Mouse (Mus musculus): ENCODE measurements at regions not wholly inside any gene's neighbourhood (a gene's known extent, or its start where the extent isn't known, plus 50 kb on each side); places are given as distances from the start of the nearest gene placed in this dataset.

- H3K4me3 ChIP-seq (replicated peaks): no peak overlapping the region
- no peaks in the 10 kb centered on the region for H3K36me3 ChIP-seq (ENCODE audit: control insufficient read depth)
- TF ChIP-seq TAL1 (IDR thresholded peaks at IDR 0.05; ENCODE audit: low read length) (no peak), GATA1 (IDR thresholded peaks at IDR 0.05; ENCODE audit: low read length) (no peak)
- no peaks in the 10 kb centered on the region for H3K27me3 ChIP-seq (ENCODE audit: control insufficient read depth)
- peaks cover 10% of the 10 kb centered on the region for H3K9me3 ChIP-seq (ENCODE audit: control insufficient read depth, low read length)
- no peaks in the 10 kb centered on the region for H3K4me1 ChIP-seq (ENCODE audit: control insufficient read depth)
Measured at GRCm38 (mm10) chr12:110047466-110048250, 231.2 kb upstream of the Dio3 start.

- no peaks in the 10 kb centered on the region for H3K4me1 ChIP-seq (ENCODE audit: control insufficient read depth)
- H3K4me3 ChIP-seq (replicated peaks): no peak overlapping the region
- no peaks in the 10 kb centered on the region for H3K27me3 ChIP-seq (ENCODE audit: control insufficient read depth)
- H3K9me3 ChIP-seq (ENCODE audit: control insufficient read depth, low read length): peaks cover 19% of the 10 kb centered on the region
- TF ChIP-seq GATA1 (IDR thresholded peaks at IDR 0.05; ENCODE audit: low read length) (no peak), TAL1 (IDR thresholded peaks at IDR 0.05; ENCODE audit: low read length) (no peak)
- H3K36me3 ChIP-seq (ENCODE audit: control insufficient read depth): no peaks in the 10 kb centered on the region
Measured at GRCm38 (mm10) chr12:110049154-110049736, 229.6 kb upstream of the Dio3 start.

- peaks cover 32% of the 10 kb centered on the region for H3K9me3 ChIP-seq (ENCODE audit: control insufficient read depth, low read length)
- H3K4me1 ChIP-seq (ENCODE audit: control insufficient read depth): no peaks in the 10 kb centered on the region
- no peak overlapping the region for H3K4me3 ChIP-seq (replicated peaks)
Measured at GRCm38 (mm10) chr12:110059321-110059720, 219.5 kb upstream of the Dio3 start.

GRCm38 (mm10) chr12:110061961-110062360 lies 216.9 kb upstream of the Dio3 start:
- no peak for TF ChIP-seq TAL1 (IDR thresholded peaks at IDR 0.05; ENCODE audit: low read length)
- no peak for TF ChIP-seq GATA1 (IDR thresholded peaks at IDR 0.05; ENCODE audit: low read length)
- Histone ChIP-seq H3K27me3 (ENCODE audit: control insufficient read depth) (no peaks in the 10 kb centered on the region), H3K4me1 (ENCODE audit: control insufficient read depth) (no peaks in the 10 kb centered on the region), H3K9me3 (ENCODE audit: control insufficient read depth, low read length) (peaks cover 37% of the 10 kb centered on the region), H3K4me3 (replicated peaks) (no peak overlapping the region), H3K36me3 (ENCODE audit: control insufficient read depth) (no peaks in the 10 kb centered on the region)

More at GRCm38 (mm10) chr12:110059321-110059720, 219.5 kb upstream of the Dio3 start:
- TF ChIP-seq GATA1 (IDR thresholded peaks at IDR 0.05; ENCODE audit: low read length): no peak
- TF ChIP-seq TAL1 (IDR thresholded peaks at IDR 0.05; ENCODE audit: low read length): no peak
- Histone ChIP-seq H3K27me3 (ENCODE audit: control insufficient read depth) (no peaks in the 10 kb centered on the region), H3K36me3 (ENCODE audit: control insufficient read depth) (no peaks in the 10 kb centered on the region)

- Histone ChIP-seq H3K4me1 (ENCODE audit: control insufficient read depth) (no peaks in the 10 kb centered on the region), H3K36me3 (ENCODE audit: control insufficient read depth) (no peaks in the 10 kb centered on the region), H3K27me3 (ENCODE audit: control insufficient read depth) (no peaks in the 10 kb centered on the region), H3K9me3 (ENCODE audit: control insufficient read depth, low read length) (peaks cover 41% of the 10 kb centered on the region), H3K4me3 (replicated peaks) (no peak overlapping the region)
- no peak for TF ChIP-seq GATA1 (IDR thresholded peaks at IDR 0.05; ENCODE audit: low read length)
- TF ChIP-seq TAL1 (IDR thresholded peaks at IDR 0.05; ENCODE audit: low read length): no peak
Measured at GRCm38 (mm10) chr12:110063013-110063412, 215.9 kb upstream of the Dio3 start.

- Histone ChIP-seq H3K4me1 (ENCODE audit: control insufficient read depth) (no peaks in the 10 kb centered on the region), H3K9me3 (ENCODE audit: control insufficient read depth, low read length) (peaks cover 52% of the 10 kb centered on the region), H3K27me3 (ENCODE audit: control insufficient read depth) (no peaks in the 10 kb centered on the region), H3K36me3 (ENCODE audit: control insufficient read depth) (no peaks in the 10 kb centered on the region), H3K4me3 (replicated peaks) (no peak overlapping the region)
- TF ChIP-seq GATA1 (IDR thresholded peaks at IDR 0.05; ENCODE audit: low read length): no peak
- TF ChIP-seq TAL1 (IDR thresholded peaks at IDR 0.05; ENCODE audit: low read length): no peak
Measured at GRCm38 (mm10) chr12:110066361-110066885, 212.4 kb upstream of the Dio3 start.

- Histone ChIP-seq H3K4me1 (ENCODE audit: control insufficient read depth) (no peaks in the 10 kb centered on the region), H3K27me3 (ENCODE audit: control insufficient read depth) (no peaks in the 10 kb centered on the region), H3K9me3 (ENCODE audit: control insufficient read depth, low read length) (peaks cover 46% of the 10 kb centered on the region), H3K4me3 (replicated peaks) (no peak overlapping the region), H3K36me3 (ENCODE audit: control insufficient read depth) (no peaks in the 10 kb centered on the region)
- TF ChIP-seq TAL1 (IDR thresholded peaks at IDR 0.05; ENCODE audit: low read length) (no peak), GATA1 (IDR thresholded peaks at IDR 0.05; ENCODE audit: low read length) (no peak)
Measured at GRCm38 (mm10) chr12:110070506-110070905, 208.4 kb upstream of the Dio3 start.

- H3K4me3 ChIP-seq (replicated peaks): no peak overlapping the region
- H3K4me1 ChIP-seq (ENCODE audit: control insufficient read depth): no peaks in the 10 kb centered on the region
- peaks cover 47% of the 10 kb centered on the region for H3K9me3 ChIP-seq (ENCODE audit: control insufficient read depth, low read length)
- TF ChIP-seq TAL1 (IDR thresholded peaks at IDR 0.05; ENCODE audit: low read length) (no peak), GATA1 (IDR thresholded peaks at IDR 0.05; ENCODE audit: low read length) (no peak)
- H3K36me3 ChIP-seq (ENCODE audit: control insufficient read depth): no peaks in the 10 kb centered on the region
- H3K27me3 ChIP-seq (ENCODE audit: control insufficient read depth): no peaks in the 10 kb centered on the region
Measured at GRCm38 (mm10) chr12:110071823-110072222, 207.0 kb upstream of the Dio3 start.

- no peaks in the 10 kb centered on the region for H3K4me1 ChIP-seq (ENCODE audit: control insufficient read depth)
- H3K9me3 ChIP-seq (ENCODE audit: control insufficient read depth, low read length): peaks cover 39% of the 10 kb centered on the region
- TF ChIP-seq TAL1 (IDR thresholded peaks at IDR 0.05; ENCODE audit: low read length) (no peak), GATA1 (IDR thresholded peaks at IDR 0.05; ENCODE audit: low read length) (no peak)
- H3K27me3 ChIP-seq (ENCODE audit: control insufficient read depth): no peaks in the 10 kb centered on the region
- no peak overlapping the region for H3K4me3 ChIP-seq (replicated peaks)
- no peaks in the 10 kb centered on the region for H3K36me3 ChIP-seq (ENCODE audit: control insufficient read depth)
Measured at GRCm38 (mm10) chr12:110074921-110075320, 203.9 kb upstream of the Dio3 start.

Measured in erythroblast, embryonic 14.5 days (primary cell).